Mouse (Mus musculus): ENCODE results near the gene Diexf. TPM values are rescaled to one million over a fixed set of nuclear protein-coding genes. Genes with fewer than 3 reads are reported as not detected.

The Diexf gene
- polyA plus RNA-seq, 1 experiment from 2014 or later, result 10.6 TPM

DNA sequence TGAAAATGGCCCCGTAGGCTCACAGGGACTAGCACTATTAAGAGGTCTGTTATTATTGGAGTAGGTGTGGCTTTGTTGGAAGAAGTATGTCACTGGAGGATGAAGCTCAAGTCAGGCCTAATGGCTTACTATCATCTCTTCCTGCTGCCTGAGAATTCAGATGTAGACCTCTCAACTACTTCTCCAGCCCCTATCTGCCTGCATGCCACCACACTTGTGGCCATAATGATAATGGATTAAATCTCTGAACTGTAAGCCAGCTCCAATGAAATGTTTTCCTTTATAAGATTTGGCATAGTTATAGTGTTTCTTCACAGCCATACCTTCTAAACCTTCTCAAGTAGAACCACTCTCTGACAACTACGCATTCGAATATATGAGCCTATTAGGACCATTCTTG, 67.5 kb downstream of the Diexf start:
- H3K4me3 ChIP-seq (ENCODE audit: low read depth, low read length), result no peak overlapping the region
- H3K9me3 ChIP-seq (ENCODE audit: control insufficient read depth, low read depth, low read length), result no peaks in the 10 kb centered on the region
- 92% methylated on average over 3 of the region's 3 CpGs for WGBS
- no peaks in the 10 kb centered on the region for H3K27me3 ChIP-seq (ENCODE audit: control insufficient read depth, insufficient read depth, low read length)
- no peak for ATAC-seq (ENCODE audit: insufficient number of reproducible peaks, insufficient read depth, low FRiP score, low read depth)
- H3K36me3 ChIP-seq (ENCODE audit: control insufficient read depth, insufficient read depth, low read length), result no peaks in the 10 kb centered on the region
- no peak overlapping the region for H3K9ac ChIP-seq (replicated peaks; ENCODE audit: low read depth, low read length)
- H3K4me1 ChIP-seq (ENCODE audit: control insufficient read depth, insufficient read depth, low read length), result no peaks in the 10 kb centered on the region
- no peak overlapping the region for H3K4me2 ChIP-seq (replicated peaks; ENCODE audit: low read depth, low read length)
- H3K27ac ChIP-seq (ENCODE audit: low read length), result no peak overlapping the region

DNA sequence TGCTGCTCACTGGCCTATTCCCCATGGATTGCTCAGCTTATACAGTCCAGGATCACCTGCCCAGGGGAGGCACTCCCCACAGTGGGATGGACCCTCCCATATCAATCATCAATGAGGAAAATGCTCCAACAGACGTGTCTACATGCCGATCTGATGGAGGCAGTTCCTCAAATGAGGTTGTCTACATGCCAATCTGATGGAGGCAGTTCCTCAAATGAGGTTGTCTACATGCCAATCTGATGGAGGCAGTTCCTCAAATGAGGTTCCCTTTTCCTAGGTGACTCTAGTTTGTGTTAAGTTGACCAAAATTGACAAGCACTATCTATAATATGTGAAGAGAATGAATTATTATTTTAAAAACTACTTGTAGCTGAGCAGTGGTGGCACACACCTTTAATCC, 69.9 kb downstream of the Diexf start:
- Histone ChIP-seq H3K9ac (replicated peaks; ENCODE audit: low read depth, low read length) (no peak overlapping the region), H3K4me3 (ENCODE audit: low read depth, low read length) (no peak overlapping the region), H3K4me2 (replicated peaks; ENCODE audit: low read depth, low read length) (no peak overlapping the region), H3K4me1 (ENCODE audit: control insufficient read depth, insufficient read depth, low read length) (no peaks in the 10 kb centered on the region), H3K27me3 (ENCODE audit: control insufficient read depth, insufficient read depth, low read length) (no peaks in the 10 kb centered on the region), H3K27ac (ENCODE audit: low read length) (no peak overlapping the region), H3K9me3 (ENCODE audit: control insufficient read depth, low read depth, low read length) (no peaks in the 10 kb centered on the region), H3K36me3 (ENCODE audit: control insufficient read depth, insufficient read depth, low read length) (no peaks in the 10 kb centered on the region)
- WGBS, result 81% methylated on average over 2 of the region's 2 CpGs
- no peak for ATAC-seq (ENCODE audit: insufficient number of reproducible peaks, insufficient read depth, low FRiP score, low read depth)

DNA sequence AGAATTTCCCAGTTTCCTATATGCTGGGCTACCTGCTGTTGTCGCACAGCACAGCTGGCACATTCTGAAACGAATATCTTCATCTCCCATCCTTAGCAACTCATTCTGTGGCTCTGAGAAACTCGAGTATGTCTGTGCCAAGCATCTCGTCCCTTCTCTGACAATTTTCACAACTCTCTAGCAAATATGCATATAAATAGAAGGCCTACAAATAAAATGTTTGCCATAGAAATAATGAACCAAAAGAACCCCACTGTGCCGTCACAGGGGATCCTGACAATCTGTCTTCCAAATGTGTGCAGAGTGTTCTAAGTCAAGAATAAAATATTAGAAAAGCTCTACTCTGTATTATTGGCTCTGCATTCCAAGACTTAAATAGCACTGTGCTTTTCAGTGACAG, 70.5 kb downstream of the Diexf start:
- Histone ChIP-seq H3K9me3 (ENCODE audit: control insufficient read depth, low read depth, low read length) (no peaks in the 10 kb centered on the region), H3K27me3 (ENCODE audit: control insufficient read depth, insufficient read depth, low read length) (no peaks in the 10 kb centered on the region), H3K27ac (ENCODE audit: low read length) (no peak overlapping the region), H3K4me2 (replicated peaks; ENCODE audit: low read depth, low read length) (no peak overlapping the region), H3K36me3 (ENCODE audit: control insufficient read depth, insufficient read depth, low read length) (no peaks in the 10 kb centered on the region), H3K4me1 (ENCODE audit: control insufficient read depth, insufficient read depth, low read length) (no peaks in the 10 kb centered on the region), H3K4me3 (ENCODE audit: low read depth, low read length) (no peak overlapping the region), H3K9ac (replicated peaks; ENCODE audit: low read depth, low read length) (no peak overlapping the region)
- 77% methylated on average over 5 of the region's 5 CpGs for WGBS
- ATAC-seq (ENCODE audit: insufficient number of reproducible peaks, insufficient read depth, low FRiP score, low read depth), result no peak

DNA sequence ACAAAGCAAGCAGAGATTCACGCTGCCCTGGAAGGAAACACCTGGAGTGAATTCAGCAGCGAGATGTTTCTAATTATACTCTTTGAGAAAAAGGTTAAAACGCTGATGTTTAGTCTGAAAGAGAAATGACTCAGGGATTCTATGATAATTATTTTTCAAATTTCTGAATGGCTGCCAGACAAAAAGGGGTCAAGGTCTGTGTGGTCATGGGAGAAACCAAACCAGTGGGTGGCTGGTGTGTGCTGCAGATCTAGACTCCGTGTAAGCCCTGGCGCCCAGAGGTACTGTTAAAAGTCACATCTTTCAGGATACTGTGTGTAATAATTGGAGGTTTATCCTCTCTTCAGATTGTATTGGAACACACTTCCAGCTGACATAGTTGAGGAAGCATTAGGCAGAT, 75.7 kb downstream of the Diexf start:
- no peak overlapping the region for H3K27ac ChIP-seq (ENCODE audit: low read length)
- no peaks in the 10 kb centered on the region for H3K36me3 ChIP-seq (ENCODE audit: control insufficient read depth, insufficient read depth, low read length)
- 69% methylated on average over 5 of the region's 5 CpGs for WGBS
- H3K4me2 ChIP-seq (replicated peaks; ENCODE audit: low read depth, low read length), result no peak overlapping the region
- H3K4me1 ChIP-seq (ENCODE audit: control insufficient read depth, insufficient read depth, low read length), result no peaks in the 10 kb centered on the region
- H3K9ac ChIP-seq (replicated peaks; ENCODE audit: low read depth, low read length), result no peak overlapping the region
- no peaks in the 10 kb centered on the region for H3K9me3 ChIP-seq (ENCODE audit: control insufficient read depth, low read depth, low read length)
- H3K27me3 ChIP-seq (ENCODE audit: control insufficient read depth, insufficient read depth, low read length), result no peaks in the 10 kb centered on the region
- no peak overlapping the region for H3K4me3 ChIP-seq (ENCODE audit: low read depth, low read length)
- no peak for ATAC-seq (ENCODE audit: insufficient number of reproducible peaks, insufficient read depth, low FRiP score, low read depth)

DNA sequence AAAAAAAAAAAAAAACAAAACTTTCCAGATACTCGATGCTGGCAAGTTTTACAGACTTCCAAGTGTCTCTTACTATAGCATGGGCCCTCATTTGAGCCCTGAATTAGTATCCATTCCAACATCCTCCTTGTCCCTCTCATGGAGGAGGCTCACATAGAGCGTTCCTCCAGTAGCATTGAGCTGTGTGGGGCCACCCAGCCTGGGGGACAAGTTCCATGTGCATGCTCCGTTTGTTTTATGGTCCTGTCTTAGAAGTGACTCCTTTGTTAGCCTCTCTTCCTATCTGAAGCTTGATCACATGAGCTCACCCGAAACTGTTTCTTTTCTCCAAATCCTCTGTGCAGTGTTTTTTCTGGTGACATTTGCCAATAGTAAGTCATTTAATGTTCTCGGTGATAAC, 77.0 kb downstream of the Diexf start:
- Histone ChIP-seq H3K4me2 (replicated peaks; ENCODE audit: low read depth, low read length) (no peak overlapping the region), H3K27ac (ENCODE audit: low read length) (no peak overlapping the region), H3K9me3 (ENCODE audit: control insufficient read depth, low read depth, low read length) (no peaks in the 10 kb centered on the region), H3K4me1 (ENCODE audit: control insufficient read depth, insufficient read depth, low read length) (no peaks in the 10 kb centered on the region), H3K4me3 (ENCODE audit: low read depth, low read length) (no peak overlapping the region), H3K9ac (replicated peaks; ENCODE audit: low read depth, low read length) (no peak overlapping the region), H3K27me3 (ENCODE audit: control insufficient read depth, insufficient read depth, low read length) (no peaks in the 10 kb centered on the region), H3K36me3 (ENCODE audit: control insufficient read depth, insufficient read depth, low read length) (no peaks in the 10 kb centered on the region)
- no peak for ATAC-seq (ENCODE audit: insufficient number of reproducible peaks, insufficient read depth, low FRiP score, low read depth)
- 67% methylated on average over 5 of the region's 5 CpGs for WGBS

DNA sequence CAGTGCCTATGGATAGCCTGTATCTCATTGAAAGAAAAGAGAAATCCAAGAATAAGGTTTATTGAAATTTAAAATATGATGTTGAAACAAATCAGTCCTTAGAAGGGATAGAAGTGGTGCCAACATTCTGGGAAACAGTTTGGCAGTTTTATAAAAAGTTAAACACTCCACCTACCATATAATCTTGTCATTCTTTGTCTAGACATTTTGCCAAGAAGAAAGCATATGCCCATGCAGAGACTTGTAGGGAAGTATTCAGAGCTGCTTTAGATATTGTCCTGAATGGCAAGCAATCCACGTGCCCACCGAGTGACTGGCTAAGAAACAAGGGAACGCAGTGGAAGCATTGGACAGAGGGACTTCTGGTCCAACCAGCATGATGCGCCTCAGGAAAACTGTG, 82.5 kb downstream of the Diexf start:
- WGBS, result 87% methylated on average over 4 of the region's 4 CpGs
- Histone ChIP-seq H3K4me2 (replicated peaks; ENCODE audit: low read depth, low read length) (no peak overlapping the region), H3K36me3 (ENCODE audit: control insufficient read depth, insufficient read depth, low read length) (no peaks in the 10 kb centered on the region), H3K4me1 (ENCODE audit: control insufficient read depth, insufficient read depth, low read length) (no peaks in the 10 kb centered on the region), H3K4me3 (ENCODE audit: low read depth, low read length) (no peak overlapping the region), H3K9ac (replicated peaks; ENCODE audit: low read depth, low read length) (no peak overlapping the region), H3K27ac (ENCODE audit: low read length) (no peak overlapping the region), H3K27me3 (ENCODE audit: control insufficient read depth, insufficient read depth, low read length) (no peaks in the 10 kb centered on the region), H3K9me3 (ENCODE audit: control insufficient read depth, low read depth, low read length) (no peaks in the 10 kb centered on the region)
- no peak for ATAC-seq (ENCODE audit: insufficient number of reproducible peaks, insufficient read depth, low FRiP score, low read depth)

DNA sequence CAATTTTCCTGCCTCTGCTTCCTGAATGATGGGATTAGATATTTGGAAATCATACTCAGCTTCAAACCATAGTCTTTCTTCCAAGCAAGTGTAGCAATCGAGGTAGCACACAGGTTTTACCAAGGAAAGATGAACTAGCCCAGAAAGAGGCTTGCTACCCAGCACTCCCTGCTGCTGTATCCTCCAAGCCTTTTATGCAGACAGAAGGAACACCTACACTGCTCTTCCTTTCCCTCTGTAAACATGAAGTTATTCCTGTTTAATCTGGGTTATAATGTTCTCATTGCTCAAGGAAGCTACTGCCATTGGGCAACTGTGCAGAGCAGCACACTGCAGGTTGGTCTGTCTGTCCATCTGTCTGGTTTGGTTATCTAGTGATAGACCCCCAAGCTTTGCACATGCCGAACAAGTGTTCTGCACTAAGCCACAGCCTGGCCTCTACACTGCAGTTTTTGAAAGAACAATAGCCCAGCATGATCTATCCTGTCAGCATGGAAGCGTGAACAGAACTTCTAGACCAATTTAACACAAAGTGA, 87.2 kb downstream of the Diexf start:
- Histone ChIP-seq H3K4me2 (replicated peaks; ENCODE audit: low read depth, low read length) (no peak overlapping the region), H3K27ac (ENCODE audit: low read length) (no peak overlapping the region), H3K4me1 (ENCODE audit: control insufficient read depth, insufficient read depth, low read length) (no peaks in the 10 kb centered on the region), H3K9ac (replicated peaks; ENCODE audit: low read depth, low read length) (no peak overlapping the region), H3K4me3 (ENCODE audit: low read depth, low read length) (no peak overlapping the region), H3K36me3 (ENCODE audit: control insufficient read depth, insufficient read depth, low read length) (no peaks in the 10 kb centered on the region), H3K9me3 (ENCODE audit: control insufficient read depth, low read depth, low read length) (no peaks in the 10 kb centered on the region), H3K27me3 (ENCODE audit: control insufficient read depth, insufficient read depth, low read length) (no peaks in the 10 kb centered on the region)
- 74% methylated on average over 3 of the region's 3 CpGs for WGBS
- no peak for ATAC-seq (ENCODE audit: insufficient number of reproducible peaks, insufficient read depth, low FRiP score, low read depth)

Other genes starting within 250 kb of the Diexf start
- 3.6 and 5.2 TPM in 2 replicates for gene Syt14, start 94.5 kb downstream of the Diexf start, polyA plus RNA-seq (2014; fragmentation: Nextera tagmentation; extraction: Ambion mirVana)
- 56.6 and 61.0 TPM in 2 replicates for gene Irf6, start 22.8 kb upstream of the Diexf start, polyA plus RNA-seq (2014; fragmentation: Nextera tagmentation; extraction: Ambion mirVana)
- 16.6 and 18.5 TPM in 2 replicates for gene A130010J15Rik, start 37.8 kb upstream of the Diexf start, polyA plus RNA-seq (2014; fragmentation: Nextera tagmentation; extraction: Ambion mirVana)
- 1.4 and 2.8 TPM in 2 replicates for gene Traf3ip3, start 71.4 kb upstream of the Diexf start, polyA plus RNA-seq (2014; fragmentation: Nextera tagmentation; extraction: Ambion mirVana)
- gene Lamb3, start 77.4 kb upstream of the Diexf start, polyA plus RNA-seq (2014; fragmentation: Nextera tagmentation; extraction: Ambion mirVana), result 9.7 and 13.7 TPM in 2 replicates
- 0.62 and 1.2 TPM in 2 replicates for gene Hsd11b1, start 133.8 kb upstream of the Diexf start, polyA plus RNA-seq (2014; fragmentation: Nextera tagmentation; extraction: Ambion mirVana)
- gene G0s2, start 142.9 kb upstream of the Diexf start, polyA plus RNA-seq (2014; fragmentation: Nextera tagmentation; extraction: Ambion mirVana), result 26.4 and 26.5 TPM in 2 replicates
- 7.6 and 10.5 TPM in 2 replicates for gene Camk1g, start 240.0 kb upstream of the Diexf start, polyA plus RNA-seq (2014; fragmentation: Nextera tagmentation; extraction: Ambion mirVana)